In genomic region chr3:29448829-29449406, GRCm38 (mm10) we compare ENCODE assay signal across 17 mouse cellular contexts.
DNase-seq lines count a peak whose midpoint lies in the region; ATAC-seq lines count a peak whose summit lies in the region.
"Had no signal": no experiment of that assay in that cellular context is flagged by ENCODE, and none has a peak within 500 bp of the region (broad histone marks: within the 10 kb centered on the region; RNA-seq: fewer than 3 reads in every experiment).

No protein-coding gene starts in this region.

- peak; percentile 27; the same call in 1 of the 2 replicates for ATAC-seq in midbrain, embryonic 12.5 days (ENCODE audit: low FRiP score, low read depth)
- no peak for ATAC-seq in midbrain, embryonic 14.5 days (ENCODE audit: low FRiP score, low TSS enrichment)
- peak; percentile 69; the same call in 1 of the 2 replicates for ATAC-seq in forebrain, embryonic 13.5 days
- ATAC-seq in erythroid progenitor cell, adult 5-6 weeks (replicated peaks; ENCODE audit: low FRiP score, poor library complexity, severe bottlenecking) = no peak
- ATAC-seq: intestine, embryonic 16.5 days had no signal

- H3K4me1 ChIP-seq in midbrain, embryonic 12.5 days = peaks cover 7% of the 10 kb centered on the region; the same call in 1 of the 2 replicates
- H3K4me1 ChIP-seq in midbrain, embryonic 14.5 days (ENCODE audit: control insufficient read depth, insufficient read depth, low read length) = peaks cover 10% of the 10 kb centered on the region; the same call in 1 of the 2 replicates
- H3K4me1 ChIP-seq in forebrain, embryonic 13.5 days = peaks cover 30% of the 10 kb centered on the region

- peak; percentile 66 for DNase-seq in adrenal gland, adult 2 months
- no peak for DNase-seq in adrenal gland, postnatal 25 days
- no peak for DNase-seq in midbrain, embryonic 14.5 days
- DNase-seq in kidney, adult 11 months = no peak
- DNase-seq in thymus, postnatal 25 days = no peak
- DNase-seq: gastrocnemius, postnatal 25 days; heart, postnatal 14 days; lung, adult 18-20 months; lung, postnatal 36 days; right cerebral cortex, postnatal 25 days had no signal

- H3K9ac ChIP-seq in midbrain, embryonic 12.5 days (replicated peaks) = no peak overlapping the region
- H3K9ac ChIP-seq in midbrain, embryonic 14.5 days (replicated peaks; ENCODE audit: low read length) = no peak overlapping the region
- no peak overlapping the region for H3K9ac ChIP-seq in forebrain, embryonic 13.5 days
- H3K9ac ChIP-seq: hindbrain, embryonic 14.5 days had no signal

- H3K4me2 ChIP-seq in midbrain, embryonic 12.5 days (replicated peaks) = no peak overlapping the region
- H3K4me2 ChIP-seq in midbrain, embryonic 14.5 days (ENCODE audit: low read length) = no peak overlapping the region
- H3K4me2 ChIP-seq in forebrain, embryonic 13.5 days = no peak overlapping the region
- H3K4me2 ChIP-seq: heart, embryonic 11.5 days; hindbrain, embryonic 14.5 days had no signal

- H3K4me3 ChIP-seq in midbrain, embryonic 12.5 days = no peak overlapping the region
- no peak overlapping the region for H3K4me3 ChIP-seq in midbrain, embryonic 14.5 days (replicated peaks; ENCODE audit: low read depth, low read length)
- no peak overlapping the region for H3K4me3 ChIP-seq in forebrain, embryonic 13.5 days

- WGBS in midbrain, embryonic 12.5 days = 57% methylated on average over 5 of the region's 5 CpGs
- 69% methylated on average over 5 of the region's 5 CpGs for WGBS in midbrain, embryonic 14.5 days
- 15% methylated on average over 5 of the region's 5 CpGs for WGBS in forebrain, embryonic 13.5 days

- no peaks in the 10 kb centered on the region for H3K27me3 ChIP-seq in midbrain, embryonic 12.5 days
- H3K27me3 ChIP-seq in midbrain, embryonic 14.5 days (ENCODE audit: control insufficient read depth, insufficient read depth, low read length) = no peaks in the 10 kb centered on the region
- H3K27me3 ChIP-seq in forebrain, embryonic 13.5 days = no peaks in the 10 kb centered on the region

- H3K27ac ChIP-seq in midbrain, embryonic 12.5 days (replicated peaks) = no peak overlapping the region
- no peak overlapping the region for H3K27ac ChIP-seq in midbrain, embryonic 14.5 days (replicated peaks; ENCODE audit: low read depth, low read length)
- H3K27ac ChIP-seq in forebrain, embryonic 13.5 days = peak overlapping the region; percentile 25
- H3K27ac ChIP-seq: hindbrain, embryonic 14.5 days; stomach, postnatal 0 days had no signal

- H3K9me3 ChIP-seq in midbrain, embryonic 12.5 days = no peaks in the 10 kb centered on the region
- no peaks in the 10 kb centered on the region for H3K9me3 ChIP-seq in midbrain, embryonic 14.5 days (ENCODE audit: control insufficient read depth, low read length)
- no peaks in the 10 kb centered on the region for H3K9me3 ChIP-seq in forebrain, embryonic 13.5 days (replicated peaks)

- no peaks in the 10 kb centered on the region for H3K36me3 ChIP-seq in midbrain, embryonic 12.5 days
- no peaks in the 10 kb centered on the region for H3K36me3 ChIP-seq in midbrain, embryonic 14.5 days (ENCODE audit: control insufficient read depth, insufficient read depth, low read length)
- H3K36me3 ChIP-seq in forebrain, embryonic 13.5 days (ENCODE audit: poor library complexity, severe bottlenecking) = no peaks in the 10 kb centered on the region

Comparison
In these comparisons a context has a peak if more than half of its experiments do, and no peak if none do; other contexts are left out.
1. ATAC-seq: peak in midbrain, embryonic 12.5 days (single experiment) and forebrain, embryonic 13.5 days (single experiment); none in midbrain, embryonic 14.5 days (single experiment) and erythroid progenitor cell, adult 5-6 weeks (single experiment).